Comparison of ENCODE assay signal across 8 mouse cellular contexts in genomic region chr14:20544467-20545411, GRCm38 (mm10). TPM values are rescaled to one million over a fixed set of nuclear protein-coding genes. Genes with fewer than 3 reads are reported as not detected.
A peak's percentile ranks its signal among the peaks of the same experiment; 100 is the strongest.
DNase-seq lines count a peak whose midpoint lies in the region; ATAC-seq and TF ChIP-seq lines count a peak whose summit lies in the region.

No protein-coding gene starts in this region.

- peaks cover 3% of the 10 kb centered on the region for H3K4me1 ChIP-seq in lung, embryonic 14.5 days (ENCODE audit: insufficient read depth)
- peaks cover 14% of the 10 kb centered on the region for H3K4me1 ChIP-seq in hindbrain, embryonic 16.5 days (ENCODE audit: control insufficient read depth, insufficient read depth, low read depth, low read length)
- peaks cover 24% of the 10 kb centered on the region for H3K4me1 ChIP-seq in midbrain, embryonic 15.5 days

- no peaks in the 10 kb centered on the region for H3K9me3 ChIP-seq in lung, embryonic 14.5 days (ENCODE audit: low read depth, low read length)
- H3K9me3 ChIP-seq in hindbrain, embryonic 16.5 days (ENCODE audit: control insufficient read depth, low read length): no peaks in the 10 kb centered on the region
- H3K9me3 ChIP-seq in midbrain, embryonic 15.5 days: no peaks in the 10 kb centered on the region

- H3K4me2 ChIP-seq in lung, embryonic 14.5 days: peak overlapping the region; percentile 75
- peak overlapping the region; percentile 66 for H3K4me2 ChIP-seq in hindbrain, embryonic 16.5 days (ENCODE audit: low read length)
- H3K4me2 ChIP-seq in midbrain, embryonic 15.5 days: peak overlapping the region; percentile 56

- H3K36me3 ChIP-seq in lung, embryonic 14.5 days (ENCODE audit: insufficient read depth): peaks cover 13% of the 10 kb centered on the region
- peaks cover 2% of the 10 kb centered on the region; the same call in 1 of the 2 replicates for H3K36me3 ChIP-seq in hindbrain, embryonic 16.5 days (ENCODE audit: control insufficient read depth, insufficient read depth, low read length)
- H3K36me3 ChIP-seq in midbrain, embryonic 15.5 days (replicated peaks): peaks cover 6% of the 10 kb centered on the region; the same call in 1 of the 2 replicates

- no peak for TF ChIP-seq CTCF in lung, embryonic 14.5 days (IDR thresholded peaks at IDR 0.05; ENCODE audit: low read depth)

- H3K27ac ChIP-seq in lung, embryonic 14.5 days (ENCODE audit: low read depth): no peak overlapping the region
- no peak overlapping the region for H3K27ac ChIP-seq in hindbrain, embryonic 16.5 days (ENCODE audit: low read depth, low read length)
- no peak overlapping the region for H3K27ac ChIP-seq in midbrain, embryonic 15.5 days

- intact Hi-C loops in left cerebral cortex, postnatal 36 days (cut with DNase I): loop anchor here (10.0 kb wide), 1 partner anchor 150 kb away; the partner anchor contains the start of gene Mrps16

- ATAC-seq in lung, embryonic 14.5 days (ENCODE audit: insufficient read depth): no peak
- no peak for ATAC-seq in hindbrain, embryonic 16.5 days
- no peak for ATAC-seq in midbrain, embryonic 15.5 days (replicated peaks)

- H3K9ac ChIP-seq in lung, embryonic 14.5 days: peak overlapping the region; percentile 97; the same call in 1 of the 2 replicates
- no peak overlapping the region for H3K9ac ChIP-seq in hindbrain, embryonic 16.5 days (ENCODE audit: low read depth, low read length)
- H3K9ac ChIP-seq in midbrain, embryonic 15.5 days: peak overlapping the region; percentile 22; the same call in 1 of the 2 replicates

- peak overlapping the region; percentile 89 for H3K4me3 ChIP-seq in lung, embryonic 14.5 days (ENCODE audit: low read depth, low read length)
- peak overlapping the region; percentile 95; the same call in 1 of the 2 replicates for H3K4me3 ChIP-seq in hindbrain, embryonic 16.5 days (ENCODE audit: low read length)
- H3K4me3 ChIP-seq in midbrain, embryonic 15.5 days: peak overlapping the region; percentile 62

- DNase-seq in lung, embryonic 14.5 days: peak; percentile 29
- DNase-seq in lung, postnatal 10 days: no peak
- DNase-seq in c-Kit-positive CD71-positive TER-119-positive erythroid progenitor cells, embryonic 14.5 days (ENCODE audit: low spot score): peak; percentile 69
- DNase-seq in ovary, adult 18-20 months (ENCODE audit: low spot score): no peak
- no peak for DNase-seq in adrenal gland, postnatal 14 days
- no peak for DNase-seq in left cerebral cortex, postnatal 36 days (ENCODE audit: low spot score in 2 of 2)

- H3K27me3 ChIP-seq in lung, embryonic 14.5 days (ENCODE audit: insufficient read depth, low read length): no peaks in the 10 kb centered on the region
- H3K27me3 ChIP-seq in hindbrain, embryonic 16.5 days (replicated peaks; ENCODE audit: control insufficient read depth, insufficient read depth, low read length): no peaks in the 10 kb centered on the region
- H3K27me3 ChIP-seq in midbrain, embryonic 15.5 days (replicated peaks): no peaks in the 10 kb centered on the region

- WGBS in lung, embryonic 14.5 days: 61% methylated on average over 7 of the region's 7 CpGs
- 73% methylated on average over 7 of the region's 7 CpGs for WGBS in hindbrain, embryonic 16.5 days
- 81% methylated on average over 7 of the region's 7 CpGs for WGBS in midbrain, embryonic 15.5 days

RNA-seq across cellular contexts. Expression of gene Ppp3cb, which starts 1.6 kb away (rescaled TPM):
- polyA plus RNA-seq in lung, embryonic 14.5 days (2014; fragmentation: Nextera tagmentation; extraction: Ambion mirVana): 60.7 and 61.1 TPM in 2 replicates
- polyA plus RNA-seq in hindbrain, embryonic 16.5 days (2015; fragmentation: Nextera tagmentation; extraction: Ambion mirVana): 67.1 and 87.0 TPM in 2 replicates
- polyA plus RNA-seq in midbrain, embryonic 15.5 days (2015; fragmentation: Nextera tagmentation; extraction: Ambion mirVana): 89.3 and 95.9 TPM in 2 replicates
- 62.6 and 71.6 TPM in 2 replicates for total RNA-seq in adrenal gland, postnatal 14 days (2021)
- total RNA-seq in left cerebral cortex, postnatal 36 days (2021): 100 to 1,000 TPM; 270 to 289 TPM

RNA-seq across cellular contexts. Expression of gene Mss51, which starts 48.0 kb away (rescaled TPM):
- 0.96 and 1.4 TPM in 2 replicates for polyA plus RNA-seq in lung, embryonic 14.5 days (2014; fragmentation: Nextera tagmentation; extraction: Ambion mirVana)
- 0.30 and 0.41 TPM in 2 replicates for polyA plus RNA-seq in hindbrain, embryonic 16.5 days (2015; fragmentation: Nextera tagmentation; extraction: Ambion mirVana)
- 0.39 and 0.40 TPM in 2 replicates for polyA plus RNA-seq in midbrain, embryonic 15.5 days (2015; fragmentation: Nextera tagmentation; extraction: Ambion mirVana)
- total RNA-seq in adrenal gland, postnatal 14 days (2021): 0.74 and 1.1 TPM in 2 replicates
- 1 to 10 TPM in 1 of 2 experiments, under 1 TPM in 1; 0.44 to 1.1 TPM for total RNA-seq in left cerebral cortex, postnatal 36 days (2021)

Comparison
In these comparisons a context has a peak if more than half of its experiments do, and no peak if none do; other contexts are left out.
1. DNase-seq: peak in lung, embryonic 14.5 days (single experiment) and c-Kit-positive CD71-positive TER-119-positive erythroid progenitor cells, embryonic 14.5 days (single experiment); none in lung, postnatal 10 days (single experiment), ovary, adult 18-20 months (single experiment), adrenal gland, postnatal 14 days (single experiment) and left cerebral cortex, postnatal 36 days (0 of 2).
2. Peak in every context shown above with its lines, with median percentiles within 50 percentile points of each other: H3K4me2 ChIP-seq and H3K4me3 ChIP-seq.